Mouse (Mus musculus) heart, embryonic 11.5 days (tissue): ENCODE measurements at regions not wholly inside any gene's neighbourhood (a gene's known extent, or its start where the extent isn't known, plus 50 kb on each side); places are given as distances from the start of the nearest gene placed in this dataset.

Source experiments
- ATAC-seq: fragments of 200-750 bp; cut with Nextera tagmentation; replicated peaks from 2 replicates; pipeline ENCODE4 v1.8.0; 2017; ENCODE audit warnings: moderate library complexity; ENCODE audit not compliant: insufficient number of reproducible peaks, low FRiP score, low TSS enrichment
- H3K27ac ChIP-seq: fragments of 300-500 bp; sonication (generic); 2 replicates; pipeline ENCODE4 v1.5.1; 2014; ENCODE audit warnings: mild to moderate bottlenecking, low read depth, low read length
- H3K27me3 ChIP-seq: fragments of 300-500 bp; sonication (generic); 2 replicates; pipeline ENCODE4 v1.6.1; 2014; ENCODE audit warnings: mild to moderate bottlenecking, low read length, mixed read lengths; ENCODE audit not compliant: control insufficient read depth, insufficient read depth
- H3K36me3 ChIP-seq: fragments of 300-500 bp; sonication (generic); 2 replicates; pipeline ENCODE4 v1.6.1; 2014; ENCODE audit warnings: mild to moderate bottlenecking, low read length, moderate library complexity, mixed read lengths; ENCODE audit not compliant: control insufficient read depth, insufficient read depth
- H3K4me1 ChIP-seq: fragments of 300-500 bp; sonication (generic); 2 replicates; pipeline ENCODE4 v1.6.1; 2014; ENCODE audit warnings: low read length; ENCODE audit not compliant: control insufficient read depth, insufficient read depth
- H3K4me2 ChIP-seq: fragments of 300-500 bp; sonication (generic); 2 replicates; pipeline ENCODE4 v1.6.1; 2014; ENCODE audit warnings: mild to moderate bottlenecking, moderate library complexity
- H3K4me3 ChIP-seq: fragments of 300-500 bp; sonication (generic); 2 replicates; pipeline ENCODE4 v1.5.1; 2014; ENCODE audit warnings: low read depth, low read length
- H3K9ac ChIP-seq: fragments of 300-500 bp; sonication (generic); 2 replicates; pipeline ENCODE4 v1.6.1; 2014; ENCODE audit warnings: mild to moderate bottlenecking, low read depth, low read length, moderate library complexity
- H3K9me3 ChIP-seq: fragments of 300-500 bp; sonication (generic); replicated peaks from 2 replicates; pipeline ENCODE4 v1.6.1; 2016; ENCODE audit warnings: low read length; ENCODE audit not compliant: control insufficient read depth
- WGBS: fragments of 180-500 bp; shearing (Covaris S2); extraction: QIAGEN DNeasy Blood & Tissue Kit; methylation state at CpG from one replicate; pipeline ENCODE4 v1.1.7; 2014; ENCODE audit not compliant: insufficient replicate concordance; 5-methylcytosine and 5-hydroxymethylcytosine counted together

DNA sequence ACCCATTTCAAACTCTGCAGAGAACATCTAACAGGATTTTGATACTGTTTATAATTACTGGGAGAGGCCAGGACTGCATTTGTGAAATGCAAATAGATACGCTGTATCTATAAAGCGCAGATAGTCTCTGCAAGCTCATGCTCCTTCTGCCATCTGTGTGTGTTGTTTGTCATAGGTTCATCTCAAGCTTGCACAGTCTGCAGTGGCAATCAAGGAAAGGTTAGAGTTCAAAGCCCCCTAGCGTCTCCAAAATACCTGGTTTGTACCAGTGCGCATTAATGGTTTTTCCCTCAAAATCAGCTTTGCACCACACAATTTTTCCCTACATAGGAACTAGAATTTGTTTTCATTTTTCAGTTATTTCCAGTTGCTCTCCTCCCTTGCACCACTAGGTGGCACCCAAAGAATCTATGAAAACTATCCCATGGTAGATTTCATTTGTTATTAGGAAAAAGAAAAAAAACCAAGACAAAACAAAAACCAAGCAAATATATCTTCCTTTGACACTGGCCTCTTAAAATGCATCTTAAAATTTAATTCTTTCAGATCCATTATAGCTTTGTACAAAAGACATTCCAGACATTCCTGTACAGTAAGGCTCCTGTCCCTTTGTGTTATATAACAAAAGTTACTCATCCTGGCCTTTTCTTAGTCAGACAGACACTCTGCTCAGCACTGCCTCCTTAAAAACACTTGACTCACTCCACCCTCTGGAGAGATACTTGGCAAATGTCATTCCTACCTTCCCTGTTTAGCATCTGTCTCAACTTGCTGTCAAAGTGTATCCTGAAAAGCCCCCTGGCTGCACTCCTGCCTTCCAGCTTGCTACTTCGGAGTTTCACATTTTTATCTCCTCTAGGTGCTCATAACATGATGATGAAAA, 92.7 kb upstream of the Rap2b start:
- Histone ChIP-seq H3K4me2 (no peak overlapping the region), H3K27me3 (no peaks in the 10 kb centered on the region), H3K9me3 (no peaks in the 10 kb centered on the region), H3K4me3 (no peak overlapping the region), H3K4me1 (no peaks in the 10 kb centered on the region), H3K36me3 (no peaks in the 10 kb centered on the region), H3K9ac (no peak overlapping the region), H3K27ac (no peak overlapping the region)
- ATAC-seq: no peak
- 59% methylated on average over 5 of the region's 5 CpGs for WGBS

DNA sequence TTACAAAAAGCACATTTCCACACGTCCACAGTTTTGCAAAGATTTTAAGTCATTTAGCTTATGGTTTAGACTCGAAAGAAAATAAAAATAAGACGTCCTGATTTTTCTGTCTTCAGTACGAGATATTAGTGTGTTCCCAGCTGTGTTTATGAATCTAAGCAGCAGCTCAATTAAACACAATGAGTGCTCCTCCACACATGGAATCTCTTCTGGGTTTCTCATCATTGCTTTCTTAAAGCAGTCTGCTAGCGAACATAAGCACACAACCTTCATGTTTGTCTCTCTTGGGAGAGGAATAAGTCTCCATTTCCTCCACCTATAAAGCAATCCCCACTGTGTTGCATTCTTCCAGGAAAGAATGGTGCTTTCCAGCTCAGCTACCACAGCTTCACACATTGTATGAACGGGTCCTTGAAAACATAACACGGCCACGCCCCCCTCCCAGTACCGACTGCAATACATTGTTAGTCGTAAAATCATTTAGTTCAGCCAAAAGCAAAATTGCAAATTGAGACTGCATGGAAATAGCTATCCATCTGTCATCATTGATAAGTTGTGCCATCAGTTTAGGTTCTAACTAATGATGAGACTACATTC, 75.4 kb upstream of the Rap2b start:
- 70% methylated on average over 10 of the region's 10 CpGs for WGBS
- no peaks in the 10 kb centered on the region for H3K9me3 ChIP-seq
- H3K4me2 ChIP-seq: no peak overlapping the region
- H3K36me3 ChIP-seq: no peaks in the 10 kb centered on the region
- H3K9ac ChIP-seq: no peak overlapping the region
- H3K4me3 ChIP-seq: no peak overlapping the region
- no peak overlapping the region for H3K27ac ChIP-seq
- no peaks in the 10 kb centered on the region for H3K27me3 ChIP-seq
- no peak for ATAC-seq
- H3K4me1 ChIP-seq: no peaks in the 10 kb centered on the region

DNA sequence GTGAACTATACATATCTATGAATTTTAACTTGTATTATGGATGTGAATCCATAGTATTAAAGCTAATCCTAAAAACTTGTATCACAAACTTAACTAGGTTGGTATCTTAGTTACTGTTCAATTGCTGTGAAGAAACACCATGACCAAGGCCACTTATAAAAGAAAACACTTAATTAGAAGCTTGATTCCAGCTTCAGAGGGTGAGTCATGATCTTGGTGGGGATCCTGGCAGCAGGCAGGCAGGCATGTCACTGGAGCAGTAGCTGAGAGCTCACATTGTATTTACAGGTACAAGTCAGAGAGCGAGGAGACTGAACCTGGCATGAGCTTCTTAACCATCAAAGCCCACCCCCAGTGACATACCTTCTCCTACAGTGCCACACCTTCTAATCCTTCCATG, 73.2 kb upstream of the Rap2b start:
- Histone ChIP-seq H3K4me1 (no peaks in the 10 kb centered on the region), H3K4me2 (no peak overlapping the region), H3K27me3 (no peaks in the 10 kb centered on the region), H3K9me3 (no peaks in the 10 kb centered on the region), H3K4me3 (no peak overlapping the region), H3K9ac (no peak overlapping the region), H3K27ac (no peak overlapping the region), H3K36me3 (no peaks in the 10 kb centered on the region)
- WGBS: 79% methylated on average over 1 of the region's 1 CpGs
- no peak for ATAC-seq

DNA sequence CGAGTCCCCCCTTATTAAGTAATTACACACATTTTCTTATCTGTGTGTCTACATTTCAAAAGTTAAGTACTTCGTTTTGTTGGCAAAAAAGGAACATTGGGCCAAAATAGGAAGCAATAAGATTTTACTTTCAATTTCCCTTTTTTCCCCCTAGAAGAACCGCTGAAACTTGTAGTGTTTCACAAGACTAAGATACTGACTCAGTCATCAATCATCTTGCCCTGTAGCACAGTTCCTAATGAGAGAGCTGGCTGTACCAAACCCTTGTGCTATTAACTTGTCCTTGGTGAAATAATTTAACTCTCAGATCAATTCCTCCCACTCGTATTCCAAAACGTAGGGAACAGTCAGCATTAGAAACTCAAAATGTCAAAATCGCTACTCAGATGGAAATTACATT, 66.6 kb upstream of the Rap2b start:
- H3K36me3 ChIP-seq: no peaks in the 10 kb centered on the region
- no peaks in the 10 kb centered on the region for H3K27me3 ChIP-seq
- ATAC-seq: no peak
- no peaks in the 10 kb centered on the region for H3K4me1 ChIP-seq
- no peaks in the 10 kb centered on the region for H3K9me3 ChIP-seq
- WGBS: 69% methylated on average over 6 of the region's 6 CpGs
- H3K4me3 ChIP-seq: no peak overlapping the region
- no peak overlapping the region for H3K4me2 ChIP-seq
- no peak overlapping the region for H3K9ac ChIP-seq
- H3K27ac ChIP-seq: no peak overlapping the region

DNA sequence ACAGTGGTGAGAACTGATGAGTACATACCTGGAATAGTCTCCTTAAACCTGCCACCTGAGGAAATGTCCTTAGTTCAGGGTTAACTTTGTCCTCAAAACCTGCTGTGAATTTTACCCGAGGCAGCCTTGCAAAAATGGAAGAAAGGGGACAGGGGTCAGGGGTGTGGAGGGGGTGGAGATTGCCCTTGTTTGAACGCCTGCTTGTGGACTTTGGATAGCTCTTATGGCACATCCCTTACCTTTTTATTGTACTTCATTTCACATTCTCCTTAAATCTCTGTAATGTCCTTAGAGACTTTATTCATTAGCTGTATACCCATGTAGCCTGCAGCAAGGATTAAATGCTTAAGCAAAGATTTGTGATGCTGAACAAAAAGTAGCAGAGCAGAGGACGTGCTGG, 64.1 kb upstream of the Rap2b start:
- 64% methylated on average over 3 of the region's 3 CpGs for WGBS
- no peak for ATAC-seq
- Histone ChIP-seq H3K36me3 (no peaks in the 10 kb centered on the region), H3K4me3 (no peak overlapping the region), H3K4me1 (no peaks in the 10 kb centered on the region), H3K4me2 (no peak overlapping the region), H3K27me3 (no peaks in the 10 kb centered on the region), H3K27ac (no peak overlapping the region), H3K9ac (no peak overlapping the region), H3K9me3 (no peaks in the 10 kb centered on the region)

DNA sequence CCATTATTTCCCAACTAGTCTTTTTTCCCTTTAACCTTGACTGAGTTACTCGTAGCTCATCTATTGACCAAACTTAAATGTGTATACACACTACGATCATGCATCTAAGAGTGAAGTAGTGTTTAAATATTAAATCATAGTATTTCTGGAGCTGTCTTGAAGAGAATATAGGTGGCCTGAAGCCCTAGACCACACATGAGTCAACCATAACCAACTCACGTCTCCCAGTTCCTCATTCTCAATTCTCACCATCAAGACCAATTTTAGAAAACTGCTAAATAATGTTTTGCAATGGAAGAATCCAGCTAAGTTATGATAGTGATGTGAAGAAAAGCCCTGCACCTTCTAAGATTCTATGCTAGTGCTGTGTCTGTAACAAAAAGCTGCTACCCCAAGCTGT, 59.2 kb upstream of the Rap2b start:
- H3K27ac ChIP-seq: no peak overlapping the region
- no peaks in the 10 kb centered on the region for H3K36me3 ChIP-seq
- H3K9me3 ChIP-seq: no peaks in the 10 kb centered on the region
- no peaks in the 10 kb centered on the region for H3K4me1 ChIP-seq
- H3K4me3 ChIP-seq: no peak overlapping the region
- no peaks in the 10 kb centered on the region for H3K27me3 ChIP-seq
- no peak for ATAC-seq
- 83% methylated on average over 3 of the region's 3 CpGs for WGBS
- no peak overlapping the region for H3K9ac ChIP-seq
- H3K4me2 ChIP-seq: no peak overlapping the region

DNA sequence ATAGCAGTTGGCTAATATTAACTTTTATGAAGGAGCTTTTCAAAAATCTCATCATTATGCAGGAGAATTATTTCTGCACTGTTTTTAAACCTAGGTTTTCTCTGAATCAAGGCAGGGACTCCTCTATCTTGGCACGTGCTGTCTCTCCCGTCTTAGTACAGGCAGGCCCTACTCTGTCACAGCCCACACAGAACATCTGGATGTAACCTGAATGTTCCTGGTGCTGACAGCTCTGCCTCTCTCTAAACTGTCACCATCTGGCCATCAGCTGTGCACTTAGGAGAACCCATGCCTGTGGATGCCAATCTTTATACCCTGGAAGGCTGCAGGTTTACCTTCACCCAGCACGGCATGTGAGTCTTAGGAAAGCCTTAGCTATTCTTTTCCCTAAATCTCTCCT, 58.0 kb upstream of the Rap2b start:
- 45% methylated on average over 3 of the region's 3 CpGs for WGBS
- H3K4me2 ChIP-seq: no peak overlapping the region
- ATAC-seq: no peak
- H3K4me1 ChIP-seq: no peaks in the 10 kb centered on the region
- H3K9me3 ChIP-seq: no peaks in the 10 kb centered on the region
- H3K27ac ChIP-seq: no peak overlapping the region
- H3K4me3 ChIP-seq: no peak overlapping the region
- H3K27me3 ChIP-seq: no peaks in the 10 kb centered on the region
- no peaks in the 10 kb centered on the region for H3K36me3 ChIP-seq
- H3K9ac ChIP-seq: no peak overlapping the region

DNA sequence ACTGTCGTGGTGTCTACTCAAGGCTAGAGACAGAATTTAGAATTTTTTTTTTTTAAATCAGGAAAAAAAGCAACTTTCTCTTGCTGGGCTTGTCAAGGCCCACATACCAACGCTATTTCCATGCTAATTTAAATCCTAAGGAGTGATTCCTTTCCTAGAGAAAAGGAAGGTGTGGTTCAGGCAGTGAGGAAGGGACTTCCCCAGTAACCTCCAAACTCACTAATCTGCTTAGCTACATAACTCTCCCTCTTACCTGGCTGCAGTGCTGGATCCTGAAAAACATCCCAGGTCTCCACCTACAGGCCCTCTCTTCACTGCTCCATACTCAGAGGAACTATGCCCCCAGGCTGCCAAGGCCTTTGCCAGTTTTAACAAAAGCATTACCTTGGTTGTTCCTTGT, 55.1 kb upstream of the Rap2b start:
- no peaks in the 10 kb centered on the region for H3K36me3 ChIP-seq
- H3K4me3 ChIP-seq: no peak overlapping the region
- H3K9me3 ChIP-seq: no peaks in the 10 kb centered on the region
- no peaks in the 10 kb centered on the region for H3K4me1 ChIP-seq
- no peak overlapping the region for H3K9ac ChIP-seq
- H3K27me3 ChIP-seq: no peaks in the 10 kb centered on the region
- 51% methylated on average over 2 of the region's 2 CpGs for WGBS
- no peak overlapping the region for H3K27ac ChIP-seq
- H3K4me2 ChIP-seq: no peak overlapping the region
- no peak for ATAC-seq

DNA sequence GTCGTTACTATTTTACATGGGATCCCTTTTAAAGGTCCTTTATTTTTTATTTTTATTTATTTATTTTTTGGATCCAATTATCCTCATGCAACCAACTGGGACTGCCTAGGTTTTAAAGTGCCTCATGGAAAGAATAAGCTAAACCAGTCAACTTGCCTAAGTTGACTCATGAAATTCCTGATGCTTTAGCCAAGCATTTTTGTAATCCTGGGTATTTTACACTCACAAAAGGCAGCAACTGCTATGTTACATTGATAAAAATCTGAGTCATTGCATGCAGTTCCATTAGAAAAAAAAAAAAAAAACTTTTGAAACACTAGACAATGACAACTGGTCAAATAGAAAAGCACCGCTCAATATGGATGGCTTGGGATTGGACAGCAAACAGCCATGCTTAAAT, 52.7 kb upstream of the Rap2b start:
- Histone ChIP-seq H3K9me3 (no peaks in the 10 kb centered on the region), H3K4me1 (no peaks in the 10 kb centered on the region), H3K4me3 (no peak overlapping the region), H3K36me3 (no peaks in the 10 kb centered on the region), H3K27me3 (no peaks in the 10 kb centered on the region), H3K27ac (no peak overlapping the region), H3K9ac (no peak overlapping the region), H3K4me2 (no peak overlapping the region)
- no peak for ATAC-seq
- 85% methylated on average over 2 of the region's 2 CpGs for WGBS
